Mouse (Mus musculus): Measurements from ENCODE around the gene Cd8a. TPM values are rescaled to one million over a fixed set of nuclear protein-coding genes. Genes with fewer than 3 reads are reported as not detected.
"Not testable (repeated sequence)": the region's sequence is repeated elsewhere in the genome, so short reads cannot be mapped to it uniquely, and the experiment has no call there.

Cd8a gene
- total RNA-seq (2021), result 1 to 10 TPM in 1 of 2 experiments, under 1 TPM in 1; 0.20 to 2.6 TPM
- long read RNA-seq, experiment 1, result 0 reads
- long read RNA-seq, experiment 2, partial matches to known transcripts, result 1 of 2 reads
- long read RNA-seq, experiment 2, other reads (novel, unspliced or antisense), result 0 of 2 reads

DNA sequence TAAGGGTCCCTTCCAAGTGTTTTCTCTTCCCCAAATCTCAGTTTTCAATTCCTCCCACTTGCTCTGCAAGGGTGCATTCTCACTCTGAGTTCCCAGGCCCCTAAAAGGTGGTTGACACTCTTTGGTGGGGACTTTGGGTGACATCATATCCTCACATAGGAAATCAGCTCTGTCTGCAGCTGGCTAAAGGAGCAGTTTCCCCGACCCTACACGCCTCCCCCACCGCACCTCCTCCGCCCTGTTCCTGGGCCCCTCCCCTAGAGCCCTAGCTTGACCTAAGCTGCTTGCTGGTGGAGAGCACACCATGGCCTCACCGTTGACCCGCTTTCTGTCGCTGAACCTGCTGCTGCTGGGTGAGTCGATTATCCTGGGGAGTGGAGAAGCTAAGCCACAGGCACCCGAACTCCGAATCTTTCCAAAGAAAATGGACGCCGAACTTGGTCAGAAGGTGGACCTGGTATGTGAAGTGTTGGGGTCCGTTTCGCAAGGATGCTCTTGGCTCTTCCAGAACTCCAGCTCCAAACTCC is at the start of gene Cd8a:
Gene Cd8a (plus strand): TSS at position 179 of the 527 bp plus-strand sequence.
- no peak for DNase-seq

DNA sequence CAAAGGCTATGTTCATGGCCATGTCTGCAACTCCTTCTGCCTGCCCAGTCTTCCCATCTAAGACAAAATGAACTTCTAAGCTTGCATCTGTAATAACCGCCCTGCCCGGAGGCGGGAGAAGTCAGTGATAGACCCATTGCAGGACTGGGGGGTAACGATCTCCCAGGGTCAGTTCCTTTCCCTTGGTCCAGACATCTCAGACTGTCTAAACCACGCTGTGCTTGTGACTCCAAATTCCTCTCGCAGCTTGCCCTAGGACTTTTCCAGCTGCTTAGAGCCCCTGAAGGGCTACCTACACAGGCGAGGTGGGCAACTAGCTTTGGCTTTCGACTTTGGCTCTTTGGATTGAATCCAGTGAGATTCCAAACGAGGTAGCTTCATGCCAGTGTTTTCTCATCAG is 48.4 kb upstream of the Cd8a start:
- DNase-seq, result no peak

DNA sequence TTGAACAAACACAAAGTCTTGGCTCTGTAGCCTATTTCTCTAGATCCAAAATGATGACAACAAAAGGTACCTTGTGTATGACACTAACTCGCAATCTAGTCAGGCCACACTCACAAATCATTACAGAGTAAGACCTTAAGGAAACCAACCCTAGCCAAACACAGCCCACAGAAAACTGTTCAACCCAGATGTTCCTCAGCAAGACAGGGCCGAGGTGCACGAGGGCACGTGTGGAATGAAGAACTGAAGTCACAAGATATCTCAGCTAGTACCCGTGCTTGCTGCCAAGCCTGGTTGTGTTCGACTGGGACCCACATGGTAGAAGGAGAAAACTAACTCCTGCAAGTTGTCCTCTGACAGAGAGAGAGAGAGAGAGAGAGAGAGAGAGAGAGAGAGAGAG is 43.3 kb upstream of the Cd8a start:
- no peak for DNase-seq

DNA sequence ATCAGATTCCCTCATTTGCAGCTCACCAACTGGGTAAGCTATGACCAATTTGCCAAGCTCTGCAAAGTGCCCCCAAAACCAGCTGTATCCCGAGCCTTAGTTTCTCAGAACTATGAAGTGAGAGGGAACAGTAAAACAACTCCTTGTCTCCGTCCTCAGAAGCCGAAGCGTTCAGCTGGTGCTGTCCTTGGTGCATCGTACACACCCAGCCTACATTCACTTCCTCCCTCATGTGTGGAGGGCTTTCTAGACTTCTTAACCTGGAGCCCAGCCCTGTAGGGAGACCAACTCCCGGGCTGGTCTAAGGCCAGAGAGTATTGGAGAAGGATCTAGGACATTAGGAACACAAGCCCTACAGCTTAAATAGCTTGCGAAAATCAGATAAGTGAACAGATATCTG is 42.7 kb upstream of the Cd8a start:
- DNase-seq, result no peak

DNA sequence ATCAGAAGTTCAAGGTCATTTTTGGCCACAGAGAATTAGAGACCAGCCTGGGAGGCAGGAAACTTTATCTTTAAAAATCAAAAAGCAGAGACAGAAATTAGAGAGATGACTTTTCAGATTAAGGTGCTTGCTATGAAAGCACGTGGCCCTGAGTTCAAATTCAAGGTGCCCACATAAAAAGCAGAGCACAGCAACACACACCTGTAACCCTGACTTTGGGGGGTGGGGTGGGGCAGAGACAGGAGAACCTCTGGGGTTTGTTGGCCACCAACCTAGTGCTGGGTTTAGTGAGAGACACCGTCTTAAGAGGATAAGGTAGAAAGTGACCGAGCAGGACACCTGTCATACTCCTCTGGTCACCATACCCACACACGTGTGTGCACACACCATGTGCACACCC is 41.7 kb upstream of the Cd8a start:
- not testable (repeated sequence) for DNase-seq

DNA sequence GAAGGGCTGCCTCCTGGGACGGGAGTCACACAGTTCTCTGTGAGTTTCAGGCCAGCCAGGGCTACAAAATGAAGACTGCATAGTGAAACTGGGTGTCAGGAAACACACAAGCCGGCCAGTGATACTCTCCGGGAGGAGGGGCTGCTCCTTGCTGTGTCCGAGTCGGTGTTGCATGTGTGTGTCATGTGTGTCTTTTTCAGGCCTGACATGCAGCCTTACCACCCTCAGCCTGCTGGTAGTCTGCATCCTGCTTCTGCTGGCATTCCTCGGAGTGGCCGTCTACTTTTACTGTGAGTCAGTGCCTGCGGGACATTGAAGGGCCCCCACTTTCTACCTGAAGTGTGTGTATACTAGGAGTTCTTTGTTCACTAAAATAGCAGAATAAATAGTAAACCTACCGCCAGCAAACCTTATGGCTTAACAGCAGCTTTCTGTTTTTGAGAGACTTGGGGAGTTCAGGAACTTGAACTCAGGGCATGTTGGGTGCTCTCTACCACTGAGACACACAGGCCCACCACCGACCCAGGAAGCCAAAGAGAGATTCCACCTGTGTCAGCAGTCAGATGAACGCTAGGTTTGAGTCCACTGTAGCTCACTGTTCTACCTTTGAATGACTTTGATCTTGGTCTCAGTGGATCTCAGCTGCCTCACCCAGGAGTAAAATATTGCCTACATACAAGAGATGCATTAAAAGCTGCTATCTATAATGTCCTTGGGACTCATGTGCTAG is 40.8 kb upstream of the Cd8a start:
- no peak for DNase-seq

DNA sequence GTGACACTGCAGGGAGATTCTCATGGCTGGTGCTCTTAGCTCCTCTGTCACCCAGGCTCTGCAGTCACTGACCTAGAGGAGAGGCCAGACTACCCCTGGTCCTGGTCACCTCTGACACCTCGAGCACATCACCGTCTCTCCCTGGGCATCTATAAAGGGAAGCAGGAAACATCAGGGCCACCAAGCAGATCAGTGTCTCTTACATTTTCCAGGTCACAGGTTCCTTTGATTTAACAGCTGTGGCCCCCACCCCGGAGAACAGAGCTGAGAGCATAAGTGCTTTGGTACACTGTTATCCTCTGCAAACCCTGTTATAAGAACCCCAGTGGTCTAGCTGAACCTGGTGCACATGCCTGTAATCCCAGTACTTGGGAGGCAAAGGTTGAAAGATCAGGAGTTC is 40.2 kb upstream of the Cd8a start:
- no peak for DNase-seq

DNA sequence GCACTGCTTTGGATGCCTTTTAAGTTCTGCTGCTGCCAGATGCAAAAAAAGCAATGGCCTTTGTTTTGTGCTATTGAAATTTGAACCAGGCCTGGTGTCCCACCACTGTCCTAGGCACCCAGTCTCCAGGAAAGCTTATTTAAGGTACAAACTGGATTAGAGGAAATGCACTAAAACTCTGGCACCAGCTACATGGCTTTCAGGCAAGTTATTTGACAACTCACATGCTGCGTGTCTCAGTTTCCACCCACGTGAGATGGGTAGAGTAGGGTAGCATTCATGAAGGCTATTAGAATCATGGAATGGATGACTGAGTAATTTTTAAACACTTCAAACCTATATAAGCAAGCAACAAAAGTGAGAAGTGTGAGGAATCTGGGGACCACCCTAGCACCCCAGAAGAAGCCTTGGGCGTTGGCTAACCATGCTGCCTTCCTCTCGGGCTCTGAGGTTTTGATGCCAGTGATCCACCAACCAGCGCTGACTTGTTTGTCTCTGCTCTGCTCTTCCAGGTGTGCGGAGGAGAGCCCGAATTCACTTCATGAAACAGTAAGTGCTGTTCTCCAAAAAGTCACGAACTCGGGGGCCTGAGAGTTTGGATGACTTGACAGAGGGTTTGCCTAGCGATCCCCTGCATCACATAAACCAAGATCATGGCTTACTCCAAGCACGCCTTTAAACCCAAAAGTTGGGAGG is 39.5 kb upstream of the Cd8a start:
- no peak for DNase-seq

DNA sequence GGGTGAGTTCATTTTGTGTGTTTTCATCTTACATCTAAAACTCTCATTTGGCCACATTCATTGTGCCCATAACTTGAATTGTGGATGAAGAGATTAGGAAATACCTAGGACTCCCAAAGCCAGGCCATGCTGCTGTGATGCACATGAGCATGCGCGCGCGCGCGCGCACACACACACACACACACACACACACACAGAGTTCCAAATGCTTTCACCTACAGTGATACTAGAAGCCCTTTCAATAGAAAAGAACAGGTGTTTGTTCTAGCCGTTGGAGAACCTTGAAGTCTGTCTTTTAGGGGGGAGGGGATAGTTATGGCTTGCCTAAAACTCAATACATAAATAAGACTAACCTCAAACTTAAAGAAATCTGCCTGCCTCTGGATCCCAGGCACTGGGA is 35.6 kb upstream of the Cd8a start:
- no peak for DNase-seq

DNA sequence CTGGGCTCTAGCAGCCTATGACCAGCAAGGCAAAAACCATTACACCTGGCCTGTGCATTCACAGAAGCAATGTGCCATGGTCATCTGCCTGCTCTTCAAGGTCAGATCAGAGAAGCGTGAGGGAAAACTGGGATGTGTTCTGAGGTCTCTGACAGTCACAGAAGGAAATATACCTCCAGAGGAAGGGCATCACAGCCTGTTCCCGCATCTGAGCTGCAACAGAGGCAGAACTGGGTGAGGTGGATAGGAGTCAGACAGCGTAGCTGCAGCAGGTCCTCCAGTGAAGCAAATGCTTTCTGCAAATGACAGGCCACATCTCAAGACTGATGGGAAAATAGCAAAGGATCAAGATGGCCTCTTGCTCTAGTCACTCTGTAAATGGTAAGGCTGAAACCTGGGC is 34.3 kb upstream of the Cd8a start:
- DNase-seq, result no peak

DNA sequence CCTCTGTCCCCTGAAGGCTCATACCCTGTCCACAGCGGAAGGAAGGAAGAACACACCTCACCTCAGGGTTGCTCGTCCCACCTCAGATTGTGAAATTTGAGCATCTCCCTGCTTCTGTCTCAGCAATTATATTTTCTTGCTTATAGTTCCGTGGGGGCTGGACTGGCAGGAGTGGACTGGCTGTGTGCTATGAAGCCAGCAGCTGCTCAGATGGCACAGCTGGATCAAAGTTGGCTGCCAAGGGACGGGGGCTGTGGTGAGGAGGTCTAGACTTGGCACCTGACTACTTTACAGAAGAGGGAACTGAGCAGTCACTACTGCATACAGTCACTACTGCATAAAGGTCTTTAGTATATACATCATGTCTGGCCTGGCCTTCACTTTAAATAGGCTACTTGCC is 33.9 kb upstream of the Cd8a start:
- DNase-seq, result no peak

DNA sequence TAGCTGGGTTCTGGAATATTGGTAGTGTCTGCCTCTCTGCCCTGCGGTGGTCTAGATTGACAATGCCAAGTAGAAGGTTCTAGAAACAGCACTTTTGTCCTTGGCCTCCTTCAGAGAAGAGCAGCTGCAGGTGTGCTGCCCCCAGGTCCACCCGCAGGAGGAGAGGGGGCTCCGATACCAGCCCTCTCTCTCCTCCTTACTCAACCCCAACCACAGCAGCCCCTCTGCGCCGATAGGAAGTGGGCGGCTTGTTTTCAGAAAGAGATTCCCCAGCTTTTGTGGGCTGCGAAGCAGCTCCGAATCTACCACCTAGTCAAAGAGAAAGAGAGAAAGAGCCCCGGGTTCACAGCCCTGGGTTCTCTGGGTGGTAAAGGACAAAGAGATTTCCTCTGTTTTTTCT is 32.0 kb upstream of the Cd8a start:
- no peak for DNase-seq

DNA sequence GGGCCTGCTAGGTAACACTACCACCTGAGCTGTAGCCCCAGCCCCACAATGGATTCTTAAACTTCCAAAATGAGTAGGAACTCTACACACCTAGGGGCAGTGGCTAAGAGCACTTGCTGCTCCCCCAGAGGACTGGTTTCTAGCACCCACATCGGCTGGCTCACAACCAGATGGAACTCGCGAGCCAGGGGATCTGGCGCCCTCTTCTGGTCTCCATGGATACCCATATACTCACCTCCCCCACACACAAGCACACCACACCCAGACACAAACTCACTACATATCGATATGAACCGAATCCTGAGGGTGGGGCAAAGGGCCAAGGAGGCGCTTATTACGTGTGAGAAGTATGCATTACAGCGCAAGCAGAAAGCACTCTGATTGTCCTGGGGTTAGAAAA is 25.2 kb upstream of the Cd8a start:
- no peak for DNase-seq

DNA sequence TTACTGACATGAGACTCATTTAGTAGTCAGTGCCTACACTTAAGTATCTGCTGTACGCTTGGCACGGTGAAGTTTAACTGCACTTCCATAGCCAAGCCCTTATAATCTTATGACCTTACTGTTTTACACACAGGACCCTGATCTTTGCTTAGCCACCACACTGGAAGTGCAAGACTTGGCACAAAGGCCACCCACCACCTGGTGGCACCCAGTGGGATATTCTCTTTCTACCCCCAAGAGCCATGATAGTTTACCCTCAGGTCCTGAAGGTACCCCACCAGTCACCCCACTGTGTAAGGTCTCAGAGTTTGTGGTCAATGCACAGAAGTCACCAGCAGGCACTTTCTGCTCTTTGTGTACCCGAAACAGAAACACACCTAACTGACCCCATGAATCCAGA is 22.0 kb upstream of the Cd8a start:
- DNase-seq, result no peak

DNA sequence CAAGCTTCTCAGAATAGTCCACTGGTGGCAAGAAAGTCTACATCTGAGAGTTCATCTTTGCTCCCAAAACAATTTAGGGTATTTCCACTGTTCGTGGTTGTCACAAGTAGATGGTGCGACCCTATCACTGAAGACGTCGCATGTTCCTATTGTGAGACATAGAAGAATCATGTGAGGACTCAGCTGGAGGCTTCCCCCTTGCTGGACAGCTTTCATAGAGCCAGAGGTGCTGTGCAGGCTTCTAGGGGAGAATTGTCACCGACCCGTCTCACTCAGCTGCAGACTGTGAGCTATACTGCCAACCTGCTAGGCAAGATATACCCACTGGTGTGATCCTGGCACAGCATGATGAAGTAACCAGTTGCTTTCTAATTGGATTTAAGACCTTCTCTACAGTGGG is 21.0 kb upstream of the Cd8a start:
- no peak for DNase-seq

DNA sequence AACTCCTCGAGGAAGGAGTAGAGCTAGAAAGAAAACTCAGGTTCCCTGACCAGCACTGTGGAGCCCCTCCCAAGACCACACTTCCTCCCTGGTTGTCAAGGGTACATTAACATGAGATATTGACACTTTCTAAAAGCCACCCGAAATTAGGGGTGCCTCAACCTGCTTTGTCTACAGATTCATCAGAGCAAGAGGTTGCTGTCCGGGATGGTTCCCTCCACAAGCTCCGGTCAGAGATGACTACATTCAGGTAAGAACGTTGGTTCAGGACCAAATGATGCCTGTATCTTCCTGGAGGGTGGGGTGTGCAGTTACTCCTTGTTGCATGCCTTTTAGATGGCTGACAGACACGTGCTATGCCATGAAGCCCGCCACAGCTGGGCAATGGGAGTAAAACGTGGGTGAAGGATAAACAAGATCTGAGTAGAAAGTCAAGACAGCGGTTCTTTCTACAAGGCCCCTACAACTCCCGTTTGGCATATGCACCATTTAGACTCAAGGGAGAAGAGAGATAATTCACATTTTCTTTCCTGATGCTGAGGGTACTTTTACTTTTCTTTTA is 20.3 kb upstream of the Cd8a start:
- DNase-seq, result no peak

DNA sequence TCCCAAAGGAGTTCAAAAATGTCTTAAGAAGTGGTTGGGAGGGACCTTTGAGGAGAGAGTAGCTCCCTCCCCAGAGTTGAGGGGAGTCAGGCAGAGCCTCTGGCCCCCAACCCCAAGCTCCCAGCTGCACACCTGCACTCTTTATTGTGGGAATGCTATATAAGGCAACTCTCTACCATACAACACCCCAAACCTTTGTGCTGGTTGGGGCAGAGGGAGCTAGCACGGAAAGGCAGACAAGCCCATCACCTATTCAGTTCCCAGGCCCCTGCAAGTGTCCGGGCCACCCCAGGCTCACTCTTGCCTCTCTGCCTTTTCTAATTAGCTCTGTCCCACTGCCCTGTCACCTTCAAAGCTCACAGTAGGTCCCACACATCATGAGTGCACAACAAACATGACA is 19.5 kb upstream of the Cd8a start:
- no peak for DNase-seq

DNA sequence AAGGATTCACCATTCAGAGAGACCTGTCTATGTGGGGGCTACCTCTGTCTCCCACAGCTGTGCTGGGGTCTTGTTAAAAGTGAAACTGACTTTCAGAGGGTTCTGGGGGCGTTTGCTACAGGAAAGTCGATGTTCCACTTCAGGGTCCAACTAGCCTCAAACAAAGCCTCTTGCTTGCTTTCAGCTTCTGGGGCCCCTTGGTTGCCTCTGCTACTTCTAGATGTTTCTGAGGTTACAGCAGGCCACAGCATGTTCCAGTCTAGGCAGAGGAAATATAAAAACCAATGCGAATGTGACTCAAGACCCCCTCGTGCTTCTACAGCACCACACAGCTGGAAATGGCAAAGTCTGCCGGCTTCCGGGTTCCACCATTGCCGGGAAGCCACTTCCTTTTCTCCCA is 15.7 kb upstream of the Cd8a start:
- no peak for DNase-seq

DNA sequence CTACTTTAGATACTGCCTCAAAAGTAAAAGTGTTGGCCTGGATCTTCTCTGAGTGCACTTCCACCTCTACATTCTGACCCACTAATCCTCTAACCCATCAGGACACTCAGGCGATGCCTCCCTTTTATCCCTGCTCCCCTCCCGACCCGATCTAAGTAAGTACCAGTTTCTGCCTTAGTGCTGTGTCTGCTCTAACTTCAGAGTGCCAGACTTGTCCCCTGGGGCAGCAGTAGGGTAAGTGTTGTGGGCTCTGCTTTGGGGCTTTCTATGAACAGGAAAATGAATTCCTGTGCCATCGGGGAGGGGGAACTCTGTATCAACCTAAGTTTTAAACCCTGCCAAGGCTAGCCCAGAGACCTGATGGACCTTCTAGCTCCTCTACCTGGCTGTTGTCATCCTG is 13.0 kb upstream of the Cd8a start:
- DNase-seq, result no peak

DNA sequence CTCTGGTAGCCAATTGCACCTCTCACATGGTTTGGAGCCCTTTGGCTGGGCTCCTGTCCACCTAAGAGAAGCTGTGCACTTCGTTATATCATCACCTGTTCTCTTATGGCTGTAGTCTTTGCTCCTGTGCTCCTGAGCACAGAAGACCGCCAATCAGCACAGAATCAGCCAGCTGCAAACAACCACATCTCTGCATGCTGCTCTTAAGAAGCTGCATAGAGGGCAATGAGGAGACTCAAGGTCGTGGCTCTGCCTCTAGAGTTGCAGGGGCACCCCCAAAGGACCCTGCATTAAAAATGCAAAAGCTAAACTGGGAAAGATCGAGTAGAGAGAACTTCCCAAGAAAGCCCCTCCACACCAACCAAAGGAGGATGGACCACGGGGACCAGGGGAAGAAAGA is 12.5 kb upstream of the Cd8a start:
- DNase-seq, result no peak

DNA sequence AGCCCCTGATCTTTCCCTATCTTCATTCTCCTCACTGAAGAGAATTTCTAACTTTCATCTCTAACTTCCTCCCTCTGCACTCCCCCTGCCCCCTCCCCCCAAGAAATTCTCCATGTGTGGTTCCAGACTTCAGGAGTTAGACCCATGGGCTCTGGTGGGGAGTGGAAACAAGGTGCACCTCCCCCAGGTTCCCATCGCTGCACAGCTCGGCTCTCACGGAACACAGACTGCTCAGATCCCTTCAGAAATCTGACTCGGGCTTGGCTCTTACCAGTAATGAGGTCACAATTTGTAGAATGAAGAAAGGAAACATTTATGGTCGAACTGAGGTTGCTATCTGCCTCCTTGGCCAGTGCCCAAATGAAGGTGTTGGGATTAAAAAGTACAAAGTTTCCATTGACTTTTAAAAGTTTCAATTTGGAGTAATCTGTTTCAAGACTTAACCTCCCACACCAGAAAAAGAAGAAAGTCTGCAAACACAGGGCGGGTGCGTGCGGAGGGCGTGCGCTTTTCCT is 12.0 kb upstream of the Cd8a start:
- no peak for DNase-seq

DNA sequence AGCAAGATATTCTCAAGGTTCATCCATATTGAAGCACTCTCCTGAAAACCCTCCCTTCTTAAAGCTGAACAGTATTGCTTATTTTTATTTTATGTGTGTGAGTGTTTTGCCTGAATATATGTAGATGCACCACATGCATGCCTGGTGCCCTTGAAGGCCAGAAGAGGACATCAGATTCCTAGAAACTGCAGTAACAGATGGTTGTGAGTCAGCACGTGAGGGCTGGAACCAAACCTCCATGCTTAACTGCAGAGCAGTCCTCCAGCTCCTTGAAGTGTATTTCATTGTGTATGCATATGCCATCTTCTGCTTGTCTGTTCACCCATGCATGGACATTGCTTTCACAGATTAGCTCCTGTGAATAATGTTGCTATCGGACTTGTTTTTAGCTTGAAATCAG is 9.2 kb upstream of the Cd8a start:
- no peak for DNase-seq

DNA sequence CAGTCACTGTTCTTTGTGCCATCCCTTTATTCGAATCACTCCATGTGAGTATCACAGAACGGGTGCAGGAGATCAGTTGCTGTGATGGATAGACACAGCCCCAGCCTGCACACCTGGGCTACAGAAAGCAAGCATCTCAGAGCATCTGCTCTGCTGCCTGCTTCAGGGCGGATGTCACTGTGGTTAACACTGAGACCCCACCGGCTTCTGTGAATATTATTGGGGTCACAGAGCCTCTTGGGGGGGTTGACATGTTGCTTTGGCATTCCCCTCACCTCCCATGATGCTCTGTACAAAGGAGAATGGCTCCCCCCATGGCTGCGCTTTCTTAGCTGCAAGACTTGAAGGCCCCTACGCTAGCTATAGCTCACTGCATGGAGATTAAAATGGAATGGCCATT is 3.8 kb upstream of the Cd8a start:
- DNase-seq, result no peak
